ENCODE assay signal across 9 mouse cellular contexts in genomic region chr11:102429551-102429950, GRCm38 (mm10). TPM values are rescaled to one million over a fixed set of nuclear protein-coding genes. Genes with fewer than 3 reads are reported as not detected.
DNase-seq lines count a peak whose midpoint lies in the region; ATAC-seq lines count a peak whose summit lies in the region.
"Had no signal": no experiment of that assay in that cellular context is flagged by ENCODE, and none has a peak within 500 bp of the region (broad histone marks: within the 10 kb centered on the region; RNA-seq: fewer than 3 reads in every experiment).

No protein-coding gene starts in this region.

- H3K9me3 ChIP-seq in kidney, embryonic 16.5 days (ENCODE audit: low read length): no peaks in the 10 kb centered on the region
- H3K9me3 ChIP-seq in embryonic facial prominence, embryonic 13.5 days: no peaks in the 10 kb centered on the region
- no peaks in the 10 kb centered on the region for H3K9me3 ChIP-seq in intestine, embryonic 16.5 days (ENCODE audit: control insufficient read depth, low read length)

- H3K4me1 ChIP-seq in kidney, embryonic 16.5 days (ENCODE audit: insufficient read depth, low read length): peaks cover 20% of the 10 kb centered on the region
- H3K4me1 ChIP-seq in embryonic facial prominence, embryonic 13.5 days: peaks cover 34% of the 10 kb centered on the region
- H3K4me1 ChIP-seq in intestine, embryonic 16.5 days (ENCODE audit: control insufficient read depth, insufficient read depth, low read length): peaks cover 19% of the 10 kb centered on the region

- peak overlapping the region; percentile 50; the same call in 1 of the 2 replicates for H3K27ac ChIP-seq in kidney, embryonic 16.5 days (ENCODE audit: low read length)
- no peak overlapping the region for H3K27ac ChIP-seq in embryonic facial prominence, embryonic 13.5 days
- no peak overlapping the region for H3K27ac ChIP-seq in intestine, embryonic 16.5 days (ENCODE audit: low read length)

- no peaks in the 10 kb centered on the region for H3K27me3 ChIP-seq in kidney, embryonic 16.5 days (ENCODE audit: insufficient read depth, low read length)
- H3K27me3 ChIP-seq in embryonic facial prominence, embryonic 13.5 days: no peaks in the 10 kb centered on the region
- H3K27me3 ChIP-seq in intestine, embryonic 16.5 days (replicated peaks; ENCODE audit: control insufficient read depth, insufficient read depth, low read length): no peaks in the 10 kb centered on the region

- H3K36me3 ChIP-seq in kidney, embryonic 16.5 days (ENCODE audit: insufficient read depth, low read length): peaks cover 5% of the 10 kb centered on the region
- peaks cover 13% of the 10 kb centered on the region for H3K36me3 ChIP-seq in embryonic facial prominence, embryonic 13.5 days
- peaks cover under 1% of the 10 kb centered on the region; the same call in 1 of the 2 replicates for H3K36me3 ChIP-seq in intestine, embryonic 16.5 days (ENCODE audit: control insufficient read depth, insufficient read depth, low read length)

- 42% methylated on average over 3 of the region's 3 CpGs for WGBS in kidney, embryonic 16.5 days
- 49% methylated on average over 3 of the region's 3 CpGs for WGBS in embryonic facial prominence, embryonic 13.5 days
- 49% methylated on average over 3 of the region's 3 CpGs for whole genome bisulfite sequencing in intestine, embryonic 16.5 days

- peak overlapping the region; percentile 95 for H3K4me2 ChIP-seq in kidney, embryonic 16.5 days (replicated peaks; ENCODE audit: low read depth, low read length)
- peak overlapping the region; percentile 96 for H3K4me2 ChIP-seq in embryonic facial prominence, embryonic 13.5 days
- peak overlapping the region; percentile 87 for H3K4me2 ChIP-seq in intestine, embryonic 16.5 days (ENCODE audit: low read depth, low read length)

- H3K9ac ChIP-seq in kidney, embryonic 16.5 days (replicated peaks; ENCODE audit: low read length): peak overlapping the region; percentile 80
- peak overlapping the region; percentile 73 for H3K9ac ChIP-seq in embryonic facial prominence, embryonic 13.5 days
- H3K9ac ChIP-seq in intestine, embryonic 16.5 days (ENCODE audit: low read depth, low read length): peak overlapping the region; percentile 77

- no peak for ATAC-seq in kidney, embryonic 16.5 days (ENCODE audit: low FRiP score, low TSS enrichment)
- ATAC-seq in embryonic facial prominence, embryonic 13.5 days (ENCODE audit: insufficient number of reproducible peaks, insufficient read depth, low FRiP score, low TSS enrichment, low read depth): no peak
- ATAC-seq in intestine, embryonic 16.5 days: no peak

- no peak for DNase-seq in kidney, postnatal 10 days
- DNase-seq in naive thymus-derived CD4-positive, alpha-beta T cell, adult 2 months (ENCODE audit: low read depth): peak; percentile 13
- no peak for DNase-seq in urinary bladder, adult 18-20 months (ENCODE audit: low spot score in 2 of 2)
- no peak for DNase-seq in layer of hippocampus, postnatal 36 days
- no peak for DNase-seq in thymus, adult 18-20 months

- H3K4me3 ChIP-seq in kidney, embryonic 16.5 days (ENCODE audit: low read length): peak overlapping the region; percentile 82
- H3K4me3 ChIP-seq in embryonic facial prominence, embryonic 13.5 days: peak overlapping the region; percentile 75
- H3K4me3 ChIP-seq in intestine, embryonic 16.5 days (ENCODE audit: low read length): peak overlapping the region; percentile 71

RNA-seq across cellular contexts. Expression of gene Grn, which starts 0.6 kb away (rescaled TPM):
- polyA plus RNA-seq in kidney, embryonic 16.5 days (2015; fragmentation: Nextera tagmentation; extraction: Ambion mirVana): 208 and 213 TPM in 2 replicates
- polyA plus RNA-seq in embryonic facial prominence, embryonic 13.5 days (2015; fragmentation: Nextera tagmentation; extraction: Ambion mirVana): 124 and 126 TPM in 2 replicates
- 221 and 245 TPM in 2 replicates for polyA plus RNA-seq in intestine, embryonic 16.5 days (2015; fragmentation: Nextera tagmentation; extraction: Ambion mirVana)
- total RNA-seq in layer of hippocampus, postnatal 36 days (2021): 10 to 100 TPM; 60.3 to 68.3 TPM

RNA-seq across cellular contexts. Expression of gene Fam171a2, which starts 17.9 kb away (rescaled TPM):
- polyA plus RNA-seq in kidney, embryonic 16.5 days (2015; fragmentation: Nextera tagmentation; extraction: Ambion mirVana): 5.3 and 5.8 TPM in 2 replicates
- 8.1 and 8.2 TPM in 2 replicates for polyA plus RNA-seq in embryonic facial prominence, embryonic 13.5 days (2015; fragmentation: Nextera tagmentation; extraction: Ambion mirVana)
- 0.86 and 1.8 TPM in 2 replicates for polyA plus RNA-seq in intestine, embryonic 16.5 days (2015; fragmentation: Nextera tagmentation; extraction: Ambion mirVana)
- 100 to 1,000 TPM in 1 of 2 experiments, 10 to 100 TPM in 1; 97.3 to 111 TPM for total RNA-seq in layer of hippocampus, postnatal 36 days (2021)
- total RNA-seq: neutrophil, adult 5-6 weeks had no signal

RNA-seq across cellular contexts. Expression of gene Slc25a39, which starts 21.8 kb away (rescaled TPM):
- 337 and 360 TPM in 2 replicates for polyA plus RNA-seq in kidney, embryonic 16.5 days (2015; fragmentation: Nextera tagmentation; extraction: Ambion mirVana)
- 191 and 195 TPM in 2 replicates for polyA plus RNA-seq in embryonic facial prominence, embryonic 13.5 days (2015; fragmentation: Nextera tagmentation; extraction: Ambion mirVana)
- 366 and 376 TPM in 2 replicates for polyA plus RNA-seq in intestine, embryonic 16.5 days (2015; fragmentation: Nextera tagmentation; extraction: Ambion mirVana)
- total RNA-seq in layer of hippocampus, postnatal 36 days (2021): 10 to 100 TPM; 61.9 to 64.0 TPM

RNA-seq across cellular contexts. Expression of gene Rundc3a, which starts 36.3 kb away (rescaled TPM):
- 3.3 and 3.9 TPM in 2 replicates for polyA plus RNA-seq in kidney, embryonic 16.5 days (2015; fragmentation: Nextera tagmentation; extraction: Ambion mirVana)
- 3.6 and 5.2 TPM in 2 replicates for polyA plus RNA-seq in embryonic facial prominence, embryonic 13.5 days (2015; fragmentation: Nextera tagmentation; extraction: Ambion mirVana)
- 6.0 and 6.8 TPM in 2 replicates for polyA plus RNA-seq in intestine, embryonic 16.5 days (2015; fragmentation: Nextera tagmentation; extraction: Ambion mirVana)
- total RNA-seq in layer of hippocampus, postnatal 36 days (2021): 100 to 1,000 TPM; 455 to 507 TPM

RNA-seq across cellular contexts. Expression of gene Itga2b, which starts 40.4 kb away (rescaled TPM):
- polyA plus RNA-seq in kidney, embryonic 16.5 days (2015; fragmentation: Nextera tagmentation; extraction: Ambion mirVana): 10.2 and 10.8 TPM in 2 replicates
- 6.2 and 6.7 TPM in 2 replicates for polyA plus RNA-seq in embryonic facial prominence, embryonic 13.5 days (2015; fragmentation: Nextera tagmentation; extraction: Ambion mirVana)
- polyA plus RNA-seq in intestine, embryonic 16.5 days (2015; fragmentation: Nextera tagmentation; extraction: Ambion mirVana): 3.1 and 3.7 TPM in 2 replicates
- total RNA-seq in layer of hippocampus, postnatal 36 days (2021): 1 to 10 TPM; 1.3 to 3.8 TPM
